Mouse (Mus musculus): ENCODE results near the gene Dmpk. TPM values are rescaled to one million over a fixed set of nuclear protein-coding genes. Genes with fewer than 3 reads are reported as not detected.

Gene Dmpk
- polyA plus RNA-seq, 1 experiment from 2014 or later, result 16.4 TPM

- peak within 1 kb of the TSS; percentile 84 for H3K4me3 ChIP-seq
- peak within 1 kb of the TSS; percentile 92 for H3K4me2 ChIP-seq
- peaks cover 26% of the 10 kb centered on the region for H3K4me1 ChIP-seq (replicated peaks)
- no peaks in the 10 kb centered on the region for H3K27me3 ChIP-seq (replicated peaks)
- peak; percentile 94 for ATAC-seq (ENCODE audit: insufficient number of reproducible peaks, low FRiP score)
- H3K27ac ChIP-seq (ENCODE audit: poor library complexity, severe bottlenecking), result no peak within 1 kb of the TSS
- 2% methylated on average over 34 of the region's 34 CpGs for WGBS
- H3K9ac ChIP-seq, result peak within 1 kb of the TSS; percentile 86
- H3K9me3 ChIP-seq (replicated peaks), result peaks cover 10% of the 10 kb centered on the region; the same call in 1 of the 2 replicates
- no peaks in the 10 kb centered on the region for H3K36me3 ChIP-seq
Measured at GRCm38 (mm10) chr7:19119631-19120429, 36.2 kb downstream of the Dmpk start, which contains the start of gene Fbxo46. Gene Fbxo46, plus strand, starts transcription at chr7:19119859.

- H3K27ac ChIP-seq (ENCODE audit: poor library complexity, severe bottlenecking), result no peak overlapping the region
- no peak overlapping the region for H3K4me3 ChIP-seq
- no peak overlapping the region for H3K4me2 ChIP-seq
- H3K9me3 ChIP-seq (replicated peaks), result peaks cover 10% of the 10 kb centered on the region; the same call in 1 of the 2 replicates
- H3K36me3 ChIP-seq, result 0 out of 2 replicates have a peak, but pooled peaks cover 5% of the 10 kb centered on the region
- no peak for ATAC-seq (ENCODE audit: insufficient number of reproducible peaks, low FRiP score)
- WGBS, result 92% methylated on average over 4 of the region's 4 CpGs
- H3K4me1 ChIP-seq (replicated peaks), result peaks cover 26% of the 10 kb centered on the region
- H3K27me3 ChIP-seq (replicated peaks), result no peaks in the 10 kb centered on the region
- no peak overlapping the region for H3K9ac ChIP-seq
Measured at GRCm38 (mm10) chr7:19121686-19122085, 38.0 kb downstream of the Dmpk start.

- H3K36me3 ChIP-seq, result peaks cover 19% of the 10 kb centered on the region
- ATAC-seq (ENCODE audit: insufficient number of reproducible peaks, low FRiP score), result no peak
- H3K4me1 ChIP-seq (replicated peaks), result peaks cover 20% of the 10 kb centered on the region
- H3K9me3 ChIP-seq (replicated peaks), result no peaks in the 10 kb centered on the region
- H3K4me2 ChIP-seq, result no peak overlapping the region
- H3K27ac ChIP-seq (ENCODE audit: poor library complexity, severe bottlenecking), result no peak overlapping the region
- H3K9ac ChIP-seq, result no peak overlapping the region; the same call in 1 of the 2 replicates
- no peak overlapping the region for H3K4me3 ChIP-seq
- WGBS, result 85% methylated on average over 6 of the region's 6 CpGs
- no peaks in the 10 kb centered on the region for H3K27me3 ChIP-seq (replicated peaks)
Measured at GRCm38 (mm10) chr7:19124713-19125112, 41.1 kb downstream of the Dmpk start.

DNA sequence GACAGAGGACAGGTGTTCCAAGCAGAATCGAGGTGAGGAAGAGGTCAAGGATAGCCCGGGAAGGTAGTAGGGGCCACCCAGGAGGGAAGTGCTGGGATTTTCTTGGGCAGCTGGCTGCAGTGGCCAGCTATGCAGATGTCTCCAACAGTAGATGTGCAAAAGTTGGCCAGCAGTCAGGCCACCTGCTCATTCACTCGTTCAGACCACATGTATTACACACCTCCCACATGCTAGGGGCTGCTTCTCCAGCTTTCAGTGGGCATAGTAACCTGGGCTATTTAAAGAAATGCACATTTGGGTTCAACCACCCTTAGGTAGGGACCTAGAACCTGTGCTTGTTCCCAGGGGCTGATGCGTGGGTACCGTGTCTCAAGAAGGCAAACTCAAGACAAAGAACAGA, 44.1 kb downstream of the Dmpk start:
- no peak for ATAC-seq (ENCODE audit: insufficient number of reproducible peaks, low FRiP score)
- H3K36me3 ChIP-seq, result peaks cover 19% of the 10 kb centered on the region
- H3K27me3 ChIP-seq (replicated peaks), result no peaks in the 10 kb centered on the region
- no peak overlapping the region for H3K4me2 ChIP-seq
- H3K27ac ChIP-seq (ENCODE audit: poor library complexity, severe bottlenecking), result no peak overlapping the region
- WGBS, result 88% methylated on average over 5 of the region's 5 CpGs
- H3K9ac ChIP-seq, result peak overlapping the region; percentile 36; the same call in 1 of the 2 replicates
- no peaks in the 10 kb centered on the region for H3K9me3 ChIP-seq (replicated peaks)
- H3K4me3 ChIP-seq, result no peak overlapping the region
- H3K4me1 ChIP-seq (replicated peaks), result peaks cover 11% of the 10 kb centered on the region

- no peak overlapping the region for H3K4me2 ChIP-seq
- H3K9ac ChIP-seq, result no peak overlapping the region
- H3K4me1 ChIP-seq (replicated peaks), result peaks cover 11% of the 10 kb centered on the region
- no peak overlapping the region for H3K4me3 ChIP-seq
- H3K9me3 ChIP-seq (replicated peaks), result no peaks in the 10 kb centered on the region
- WGBS, result 93% methylated on average over 5 of the region's 5 CpGs
- H3K27me3 ChIP-seq (replicated peaks), result no peaks in the 10 kb centered on the region
- H3K27ac ChIP-seq (ENCODE audit: poor library complexity, severe bottlenecking), result no peak overlapping the region
- ATAC-seq (ENCODE audit: insufficient number of reproducible peaks, low FRiP score), result no peak
- peaks cover 20% of the 10 kb centered on the region for H3K36me3 ChIP-seq
Measured at GRCm38 (mm10) chr7:19129396-19129795, 45.7 kb downstream of the Dmpk start.

DNA sequence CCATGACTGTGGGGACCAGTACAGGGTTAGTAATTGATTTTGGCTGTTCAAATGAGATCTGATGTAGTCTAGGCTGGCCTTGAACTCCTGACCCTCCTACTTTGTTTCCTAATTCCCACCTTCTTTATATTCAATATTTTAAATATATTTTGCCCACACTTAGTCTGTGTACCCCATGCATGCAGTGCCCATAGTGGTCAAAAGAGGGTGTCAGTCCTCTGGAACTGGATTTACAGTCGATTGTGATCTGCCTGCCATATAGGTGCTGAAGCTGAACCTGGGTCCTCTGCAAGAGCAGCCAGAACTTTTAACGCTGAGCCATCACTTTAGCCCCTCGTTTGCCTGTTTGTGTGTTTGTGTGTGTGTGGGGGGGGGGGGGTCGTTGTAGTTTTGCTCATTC, 47.0 kb downstream of the Dmpk start:
- Histone ChIP-seq H3K27me3 (replicated peaks) (no peaks in the 10 kb centered on the region), H3K9me3 (replicated peaks) (no peaks in the 10 kb centered on the region), H3K4me3 (peak overlapping the region; percentile 53), H3K4me1 (replicated peaks) (peaks cover 9% of the 10 kb centered on the region), H3K4me2 (peak overlapping the region; percentile 72), H3K9ac (peak overlapping the region; percentile 56), H3K27ac (ENCODE audit: poor library complexity, severe bottlenecking) (peak overlapping the region; percentile 80), H3K36me3 (peaks cover 29% of the 10 kb centered on the region)
- 22% methylated on average over 4 of the region's 4 CpGs for WGBS
- no peak for ATAC-seq (ENCODE audit: insufficient number of reproducible peaks, low FRiP score)

DNA sequence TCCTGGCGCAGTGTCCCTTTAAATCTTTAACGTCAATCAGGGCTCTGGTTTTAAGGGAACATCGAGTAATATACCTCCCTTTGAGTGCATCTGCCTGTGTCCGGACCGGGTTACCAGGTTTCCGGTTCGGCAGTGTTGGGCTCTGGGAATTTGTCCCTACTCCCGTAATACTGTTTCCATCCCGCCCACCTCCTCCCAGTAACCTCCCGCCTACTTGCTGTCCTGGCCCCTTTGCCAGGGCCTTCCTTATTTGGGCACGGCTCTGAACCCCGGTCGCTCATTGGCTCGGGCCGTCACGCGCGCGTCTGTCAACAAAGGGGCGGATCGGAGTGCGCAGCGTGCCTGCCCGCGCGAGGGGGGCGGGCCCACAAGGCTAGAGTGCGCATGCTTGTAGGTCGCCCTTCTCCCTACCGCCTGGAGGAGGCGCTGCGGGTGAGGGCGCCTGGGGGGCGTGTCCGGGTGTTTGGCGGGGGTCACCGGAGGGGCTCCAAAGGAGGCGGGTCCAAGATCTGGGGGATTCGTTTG, 47.7 kb downstream of the Dmpk start:
- Histone ChIP-seq H3K4me2 (peak overlapping the region; percentile 72), H3K9me3 (replicated peaks) (no peaks in the 10 kb centered on the region), H3K9ac (peak overlapping the region; percentile 71), H3K4me1 (replicated peaks) (peaks cover 9% of the 10 kb centered on the region), H3K27me3 (replicated peaks) (no peaks in the 10 kb centered on the region), H3K36me3 (peaks cover 32% of the 10 kb centered on the region), H3K4me3 (peak overlapping the region; percentile 53), H3K27ac (ENCODE audit: poor library complexity, severe bottlenecking) (peak overlapping the region; percentile 80)
- peak; percentile 98 for ATAC-seq (ENCODE audit: insufficient number of reproducible peaks, low FRiP score)
- WGBS, result under 1% methylated on average over 39 of the region's 39 CpGs

GRCm38 (mm10) chr7:19136168-19136567, 52.5 kb downstream of the Dmpk start:
- WGBS, result 92% methylated on average over 13 of the region's 13 CpGs
- peaks cover 2% of the 10 kb centered on the region; the same call in 1 of the 2 replicates for H3K4me1 ChIP-seq (replicated peaks)

GRCm38 (mm10) chr7:19136673-19137334, 53.2 kb downstream of the Dmpk start:
- Histone ChIP-seq H3K4me2 (no peak overlapping the region), H3K4me1 (replicated peaks) (peaks cover 2% of the 10 kb centered on the region; the same call in 1 of the 2 replicates), H3K4me3 (no peak overlapping the region), H3K9ac (no peak overlapping the region), H3K9me3 (replicated peaks) (no peaks in the 10 kb centered on the region), H3K36me3 (peaks cover 67% of the 10 kb centered on the region), H3K27ac (ENCODE audit: poor library complexity, severe bottlenecking) (no peak overlapping the region), H3K27me3 (replicated peaks) (no peaks in the 10 kb centered on the region)
- WGBS, result 89% methylated on average over 38 of the region's 38 CpGs
- ATAC-seq (ENCODE audit: insufficient number of reproducible peaks, low FRiP score), result no peak

More at GRCm38 (mm10) chr7:19136168-19136567, 52.5 kb downstream of the Dmpk start:
- Histone ChIP-seq H3K27me3 (replicated peaks) (no peaks in the 10 kb centered on the region), H3K27ac (ENCODE audit: poor library complexity, severe bottlenecking) (no peak overlapping the region), H3K9me3 (replicated peaks) (no peaks in the 10 kb centered on the region), H3K4me3 (no peak overlapping the region), H3K9ac (no peak overlapping the region), H3K36me3 (peaks cover 63% of the 10 kb centered on the region), H3K4me2 (no peak overlapping the region)
- no peak for ATAC-seq (ENCODE audit: insufficient number of reproducible peaks, low FRiP score)

GRCm38 (mm10) chr7:19137380-19137779, 53.7 kb downstream of the Dmpk start:
- no peak overlapping the region for H3K9ac ChIP-seq
- no peak for ATAC-seq (ENCODE audit: insufficient number of reproducible peaks, low FRiP score)
- H3K4me2 ChIP-seq, result no peak overlapping the region
- H3K4me1 ChIP-seq (replicated peaks), result no peaks in the 10 kb centered on the region
- no peak overlapping the region for H3K4me3 ChIP-seq
- H3K27me3 ChIP-seq (replicated peaks), result no peaks in the 10 kb centered on the region
- H3K27ac ChIP-seq (ENCODE audit: poor library complexity, severe bottlenecking), result no peak overlapping the region
- H3K9me3 ChIP-seq (replicated peaks), result no peaks in the 10 kb centered on the region
- H3K36me3 ChIP-seq, result peaks cover 70% of the 10 kb centered on the region
- WGBS, result 56% methylated on average over 5 of the region's 5 CpGs
